Mouse (Mus musculus): ENCODE results near the gene Prss58.

Prss58 gene

DNA sequence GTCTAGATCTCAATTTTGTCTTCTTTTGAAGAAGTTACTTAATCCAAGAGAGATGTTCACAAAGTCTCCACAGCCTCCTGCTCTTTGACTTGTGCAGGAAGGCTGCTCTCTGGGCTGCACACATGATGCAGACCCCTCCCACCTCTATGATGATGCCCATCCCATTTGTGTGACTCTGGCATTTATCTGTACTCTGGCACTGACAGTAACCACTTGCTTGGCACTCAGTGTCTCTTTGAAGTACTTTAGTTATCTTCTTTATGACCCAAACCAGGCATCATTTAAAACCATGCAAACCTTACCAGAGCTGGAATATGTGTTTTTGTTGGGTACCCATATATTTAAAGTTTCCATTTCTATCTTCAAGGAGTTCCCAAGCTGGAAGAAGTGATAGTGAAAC lies at the start of gene Prss58:
Prss58 (minus strand) TSS at position 101 of the 400 bp plus-strand sequence.
- no peak for DNase-seq (ENCODE audit: extremely low spot score, low read depth, low spot score)

DNA sequence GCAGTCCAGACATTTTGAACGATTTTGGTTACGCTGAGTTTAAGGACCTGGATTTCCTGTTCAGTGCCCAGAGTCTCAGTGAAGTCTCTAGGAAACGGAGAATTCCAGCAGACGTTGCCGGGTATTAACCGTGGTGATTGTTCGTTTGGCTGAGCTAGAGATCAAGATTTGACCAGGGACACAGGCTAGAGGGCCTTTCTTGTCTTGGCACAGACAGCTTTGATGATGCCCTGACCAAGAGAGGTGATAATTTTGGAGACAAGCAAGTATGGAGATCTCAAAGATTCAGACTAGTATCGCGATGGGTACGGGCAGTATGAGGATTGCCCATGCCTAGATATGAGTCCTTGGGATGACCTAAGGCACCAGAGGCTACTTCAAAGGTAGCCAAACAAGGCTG lies 40.3 kb upstream of the Prss58 start, which contains the start of gene 1700074P13Rik:
1700074P13Rik (minus strand) TSS at position 101 of the 400 bp plus-strand sequence.
- DNase-seq (ENCODE audit: extremely low spot score, low read depth, low spot score), result no peak

DNA sequence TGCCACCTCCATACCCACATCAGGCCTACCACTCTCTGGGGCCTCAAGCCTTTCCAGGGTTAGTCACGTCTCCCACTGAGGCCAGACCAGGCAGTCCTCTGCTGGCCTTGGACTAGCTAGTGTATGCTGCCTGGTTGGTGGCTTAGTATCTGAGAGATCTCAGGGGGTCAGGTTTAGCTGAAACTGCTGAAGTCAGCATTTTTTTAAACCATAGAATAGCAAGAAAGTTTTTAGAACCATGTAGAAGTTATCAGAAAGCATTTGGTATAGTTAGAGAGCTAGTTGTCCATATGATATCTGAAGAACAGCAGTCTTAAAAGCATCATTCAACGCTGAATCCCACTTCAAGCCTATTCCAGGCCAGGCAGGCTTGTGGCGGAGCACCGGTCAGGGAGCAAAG lies 19.8 kb upstream of the Prss58 start:
- no peak for DNase-seq (ENCODE audit: extremely low spot score, low read depth, low spot score)

DNA sequence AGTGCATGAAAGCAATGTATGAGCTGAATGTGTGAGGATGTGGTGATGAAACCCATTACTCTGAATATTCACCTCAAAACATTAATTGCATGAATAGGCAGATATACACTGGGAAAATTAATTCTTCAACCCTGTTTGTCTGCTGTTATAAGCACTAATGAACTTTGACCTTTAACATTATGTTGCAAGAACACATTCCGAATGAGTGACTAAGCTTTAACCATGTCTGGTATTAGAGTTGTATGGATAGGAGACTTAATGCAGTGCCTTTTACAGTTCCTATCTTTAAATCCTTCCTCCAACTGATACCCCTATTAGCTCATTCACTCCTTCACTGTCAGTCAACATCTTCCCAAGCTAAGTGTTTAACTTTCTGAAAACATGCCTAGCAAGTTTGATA lies 5.5 kb downstream of the Prss58 start:
- DNase-seq (ENCODE audit: extremely low spot score, low read depth, low spot score), result no peak

DNA sequence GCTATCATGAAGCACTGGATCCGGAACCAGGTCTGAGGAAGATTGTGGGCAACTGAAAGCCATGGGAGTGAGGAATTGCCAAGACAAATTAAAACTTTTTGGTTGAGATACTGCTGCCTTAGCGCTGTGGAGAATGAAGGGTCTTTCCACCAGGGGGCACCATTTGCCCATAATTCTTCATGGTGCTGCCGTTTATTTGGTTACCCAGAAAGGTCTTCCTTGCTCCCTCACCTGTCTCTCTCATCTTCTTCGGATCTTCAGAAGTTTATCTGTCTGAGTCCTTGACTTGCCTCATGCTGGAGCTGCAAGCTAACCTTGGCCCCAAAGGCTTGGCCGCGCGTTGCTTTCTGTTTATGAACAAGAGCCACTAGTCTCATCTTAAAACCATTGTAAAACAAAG lies 6.6 kb downstream of the Prss58 start:
- no peak for DNase-seq (ENCODE audit: extremely low spot score, low read depth, low spot score)

DNA sequence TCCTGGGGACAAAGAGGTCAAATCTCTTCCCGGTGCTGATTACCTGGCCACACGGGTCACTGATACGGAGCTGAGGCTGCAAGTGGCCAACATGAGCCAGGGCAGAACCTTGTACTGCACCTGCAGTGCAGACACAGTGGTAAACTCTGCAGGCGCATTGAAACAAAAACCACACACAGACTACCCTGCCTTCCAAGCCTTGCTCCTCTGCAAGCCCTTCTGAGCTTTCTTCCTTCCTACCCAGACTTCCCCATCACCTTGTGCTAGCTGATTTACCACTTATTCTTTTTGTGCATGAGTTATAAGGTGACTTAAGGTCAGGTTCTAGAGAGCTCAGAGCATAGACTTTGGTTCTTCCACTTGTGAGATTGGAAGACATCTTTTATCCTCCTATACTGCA lies 8.4 kb downstream of the Prss58 start:
- DNase-seq (ENCODE audit: extremely low spot score, low read depth, low spot score), result no peak

DNA sequence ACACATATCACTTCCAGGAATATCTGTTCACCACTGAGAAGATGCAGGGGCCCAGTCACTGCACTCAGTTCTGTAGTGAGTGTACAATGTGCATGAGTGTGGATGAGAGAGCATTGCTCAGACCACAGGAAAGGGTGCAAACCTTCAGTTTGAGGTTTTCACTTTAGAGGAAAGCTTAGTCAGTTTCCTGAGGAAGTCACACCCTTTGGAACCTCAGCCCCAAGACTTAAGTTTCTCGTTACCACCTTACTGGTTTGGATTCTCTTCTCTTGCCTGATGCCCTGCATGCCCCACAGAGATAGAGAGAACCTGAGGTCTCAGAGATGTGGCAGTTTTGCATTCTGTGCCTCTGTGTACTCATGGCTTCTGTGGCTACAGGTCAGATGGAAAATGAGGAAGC lies 9.2 kb downstream of the Prss58 start:
- no peak for DNase-seq (ENCODE audit: extremely low spot score, low read depth, low spot score)

DNA sequence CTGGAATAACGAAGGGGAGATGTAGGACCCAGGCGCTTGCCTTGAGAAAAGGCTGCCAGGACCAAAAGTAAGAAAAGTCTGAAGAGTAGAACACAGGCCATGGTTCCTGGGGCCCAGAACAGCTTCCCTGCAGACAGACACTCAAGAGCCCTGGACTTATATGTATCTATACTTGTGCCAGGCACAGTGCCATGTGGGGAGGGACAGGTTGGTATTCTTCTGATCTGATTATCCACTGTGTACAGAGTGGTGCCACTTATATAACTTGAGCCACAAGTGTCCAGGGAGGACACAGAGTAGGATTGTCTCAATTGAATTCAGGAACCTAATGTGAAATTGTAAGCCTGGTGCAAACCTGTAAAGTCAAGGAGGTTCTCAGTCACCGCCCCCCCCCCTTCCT lies 12.8 kb downstream of the Prss58 start, which contains the start of gene Moxd2:
Moxd2 (minus strand) TSS at position 101 of the 400 bp plus-strand sequence.
- DNase-seq (ENCODE audit: extremely low spot score, low read depth, low spot score), result no peak

DNA sequence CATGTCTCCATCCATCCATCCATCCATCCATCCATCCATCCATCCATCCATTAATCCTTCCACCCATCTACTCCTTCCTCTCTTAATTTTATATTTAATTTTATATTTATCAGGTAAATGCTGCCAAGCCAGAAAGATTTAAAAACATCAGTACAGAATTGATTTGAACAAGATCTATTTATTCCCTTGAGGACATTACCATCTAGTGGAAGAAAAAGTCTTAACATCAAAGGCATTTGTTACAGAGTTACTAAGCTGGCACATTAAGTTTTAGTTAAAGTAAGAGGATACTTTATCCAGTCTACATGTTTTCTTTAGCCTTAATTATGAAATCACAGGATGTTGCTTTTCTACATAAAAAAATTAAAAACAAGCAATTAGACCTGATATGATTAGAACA lies 54.9 kb downstream of the Prss58 start:
- DNase-seq (ENCODE audit: extremely low spot score, low read depth, low spot score), result no peak

All from hindlimb bud, embryonic 11.5 days (tissue).